Mouse (Mus musculus) midbrain, embryonic 13.5 days (tissue): ENCODE measurements around the gene Stk38. TPM values are rescaled to one million over a fixed set of nuclear protein-coding genes. Genes with fewer than 3 reads are reported as not detected.
"Not testable (repeated sequence)": the region's sequence is repeated elsewhere in the genome, so short reads cannot be mapped to it uniquely, and the experiment has no call there.

Source experiments
- ATAC-seq: fragments of 200-750 bp; cut with Nextera tagmentation; 2 replicates; pipeline ENCODE4 v1.8.0; 2017; ENCODE audit warnings: mild to moderate bottlenecking, moderate TSS enrichment, moderate library complexity
- H3K27ac ChIP-seq: fragments of 300-500 bp; sonication (generic); 2 replicates; pipeline ENCODE4 v1.5.1; 2015; ENCODE audit warnings: inconsistent platforms, mild to moderate bottlenecking, moderate library complexity
- H3K27me3 ChIP-seq: fragments of 300-500 bp; sonication (generic); 2 replicates; pipeline ENCODE4 v1.6.1; 2015; ENCODE audit warnings: mild to moderate bottlenecking, inconsistent platforms
- H3K36me3 ChIP-seq: fragments of 300-500 bp; sonication (generic); 2 replicates; pipeline ENCODE4 v1.6.1; 2015; ENCODE audit warnings: mild to moderate bottlenecking, inconsistent platforms
- H3K4me1 ChIP-seq: fragments of 300-500 bp; sonication (generic); replicated peaks from 2 replicates; pipeline ENCODE4 v1.6.1; 2015; ENCODE audit warnings: inconsistent platforms
- H3K4me2 ChIP-seq: fragments of 300-500 bp; sonication (generic); replicated peaks from 2 replicates; pipeline ENCODE4 v1.6.1; 2015; ENCODE audit warnings: moderate library complexity, mild to moderate bottlenecking, inconsistent platforms
- H3K4me3 ChIP-seq: fragments of 300-500 bp; sonication (generic); replicated peaks from 2 replicates; pipeline ENCODE4 v1.5.1; 2015; ENCODE audit warnings: mild to moderate bottlenecking, inconsistent platforms
- H3K9ac ChIP-seq: fragments of 300-500 bp; sonication (generic); replicated peaks from 2 replicates; pipeline ENCODE4 v1.6.1; 2015; ENCODE audit warnings: mild to moderate bottlenecking, inconsistent platforms
- H3K9me3 ChIP-seq: fragments of 300-500 bp; sonication (generic); 2 replicates; pipeline ENCODE4 v1.6.1; 2016; ENCODE audit warnings: mild to moderate bottlenecking, inconsistent platforms
- WGBS: fragments of 180-500 bp; shearing (Covaris S2); methylation state at CpG from one replicate; pipeline ENCODE4 v1.1.7; 2015; 5-methylcytosine and 5-hydroxymethylcytosine counted together
- polyA plus RNA-seq: library from polyadenylated mRNA; unstranded; fragments of >200 nt; fragmentation: Nextera tagmentation; extraction: Ambion mirVana; gene quantifications from 2 replicates; pipeline ENCODE4 v1.2.1, GENCODE M21; 2015

Gene Stk38
- polyA plus RNA-seq, 1 experiment from 2014 or later = 134 TPM

GRCm38 (mm10) chr17:29033569-29034061 is 25.8 kb upstream of the Stk38 start:
- Histone ChIP-seq H3K4me3 (peak overlapping the region; percentile 96), H3K4me1 (peaks cover 43% of the 10 kb centered on the region), H3K27me3 (no peaks in the 10 kb centered on the region), H3K4me2 (peak overlapping the region; percentile 97), H3K9ac (peak overlapping the region; percentile 94), H3K36me3 (peaks cover 23% of the 10 kb centered on the region), H3K27ac (no peak overlapping the region), H3K9me3 (no peaks in the 10 kb centered on the region)
- WGBS = 0% methylated on average over 6 of the region's 6 CpGs
- no peak for ATAC-seq

- H3K27ac ChIP-seq = peak within 1 kb of the TSS; percentile 98
- H3K9ac ChIP-seq = peak within 1 kb of the TSS; percentile 94
- peaks cover 12% of the 10 kb centered on the region for H3K36me3 ChIP-seq
- H3K9me3 ChIP-seq = no peaks in the 10 kb centered on the region
- H3K4me2 ChIP-seq = peak within 1 kb of the TSS; percentile 97
- ATAC-seq = peak; percentile 97
- WGBS = under 1% methylated on average over 77 of the region's 77 CpGs
- peak within 1 kb of the TSS; percentile 96 for H3K4me3 ChIP-seq
- peaks cover 34% of the 10 kb centered on the region for H3K4me1 ChIP-seq
- H3K27me3 ChIP-seq = no peaks in the 10 kb centered on the region
Measured at GRCm38 (mm10) chr17:29032274-29033069, 24.7 kb upstream of the Stk38 start, which contains the start of gene Srsf3. TSS of gene Srsf3 (plus strand) at chr17:29032628.

GRCm38 (mm10) chr17:29031771-29032273 is 24.0 kb upstream of the Stk38 start:
- Histone ChIP-seq H3K36me3 (peaks cover 6% of the 10 kb centered on the region), H3K4me1 (peaks cover 27% of the 10 kb centered on the region), H3K9me3 (no peaks in the 10 kb centered on the region), H3K27ac (peak overlapping the region; percentile 98), H3K4me2 (peak overlapping the region; percentile 75), H3K27me3 (no peaks in the 10 kb centered on the region), H3K4me3 (peak overlapping the region; percentile 96), H3K9ac (peak overlapping the region; percentile 87)
- WGBS = under 1% methylated on average over 26 of the region's 26 CpGs
- ATAC-seq = peak; percentile 40

GRCm38 (mm10) chr17:29031085-29031711 is 23.4 kb upstream of the Stk38 start:
- 56% methylated on average over 7 of the region's 7 CpGs for WGBS
- ATAC-seq, H3K9me3 ChIP-seq, H3K36me3 ChIP-seq, H3K27me3 ChIP-seq: not testable (repeated sequence)
- Histone ChIP-seq H3K4me3 (peak overlapping the region; percentile 96), H3K9ac (peak overlapping the region; percentile 87), H3K4me1 (peaks cover 21% of the 10 kb centered on the region), H3K27ac (peak overlapping the region; percentile 98), H3K4me2 (peak overlapping the region; percentile 75)

- Histone ChIP-seq H3K4me3 (no peak overlapping the region), H3K9ac (no peak overlapping the region), H3K9me3 (no peaks in the 10 kb centered on the region), H3K4me1 (peaks cover 16% of the 10 kb centered on the region), H3K4me2 (no peak overlapping the region), H3K27ac (no peak overlapping the region), H3K36me3 (no peaks in the 10 kb centered on the region), H3K27me3 (no peaks in the 10 kb centered on the region)
- ATAC-seq = no peak
- 90% methylated on average over 6 of the region's 6 CpGs for WGBS
Measured at GRCm38 (mm10) chr17:29030321-29031034, 22.7 kb upstream of the Stk38 start.

GRCm38 (mm10) chr17:29026652-29027356 is 19.0 kb upstream of the Stk38 start:
- H3K27me3 ChIP-seq = peaks cover 11% of the 10 kb centered on the region
- no peaks in the 10 kb centered on the region for H3K9me3 ChIP-seq
- no peak for ATAC-seq
- H3K4me1 ChIP-seq = peaks cover 9% of the 10 kb centered on the region
- 46% methylated on average over 5 of the region's 5 CpGs for WGBS
- no peak overlapping the region for H3K4me3 ChIP-seq
- no peaks in the 10 kb centered on the region for H3K36me3 ChIP-seq
- H3K9ac ChIP-seq = no peak overlapping the region
- H3K27ac ChIP-seq = no peak overlapping the region
- no peak overlapping the region for H3K4me2 ChIP-seq

- 26% methylated on average over 10 of the region's 10 CpGs for WGBS
- Histone ChIP-seq H3K36me3 (no peaks in the 10 kb centered on the region), H3K4me3 (no peak overlapping the region), H3K9me3 (no peaks in the 10 kb centered on the region), H3K27me3 (peaks cover 11% of the 10 kb centered on the region), H3K4me1 (0 out of 2 replicates have a peak, but pooled peaks cover 3% of the 10 kb centered on the region), H3K4me2 (no peak overlapping the region), H3K27ac (no peak overlapping the region), H3K9ac (no peak overlapping the region)
- ATAC-seq = no peak
Measured at GRCm38 (mm10) chr17:29024896-29025565, 17.2 kb upstream of the Stk38 start.

GRCm38 (mm10) chr17:29024047-29024892 is 16.5 kb upstream of the Stk38 start:
- Histone ChIP-seq H3K27ac (no peak overlapping the region), H3K9ac (no peak overlapping the region), H3K9me3 (no peaks in the 10 kb centered on the region), H3K36me3 (no peaks in the 10 kb centered on the region), H3K4me1 (0 out of 2 replicates have a peak, but pooled peaks cover 3% of the 10 kb centered on the region), H3K27me3 (peaks cover 11% of the 10 kb centered on the region), H3K4me2 (no peak overlapping the region), H3K4me3 (no peak overlapping the region)
- ATAC-seq = no peak
- 46% methylated on average over 22 of the region's 22 CpGs for WGBS

- Histone ChIP-seq H3K4me1 (0 out of 2 replicates have a peak, but pooled peaks cover 3% of the 10 kb centered on the region), H3K4me2 (no peak overlapping the region), H3K4me3 (no peak overlapping the region), H3K27me3 (peaks cover 11% of the 10 kb centered on the region), H3K9ac (no peak overlapping the region), H3K36me3 (no peaks in the 10 kb centered on the region), H3K9me3 (no peaks in the 10 kb centered on the region), H3K27ac (no peak overlapping the region)
- WGBS = 82% methylated on average over 6 of the region's 6 CpGs
- no peak for ATAC-seq
Measured at GRCm38 (mm10) chr17:29023346-29023745, 15.6 kb upstream of the Stk38 start.

GRCm38 (mm10) chr17:29022230-29022819 is 14.5 kb upstream of the Stk38 start:
- peak; percentile 70 for ATAC-seq
- H3K4me1 ChIP-seq = 0 out of 2 replicates have a peak, but pooled peaks cover 3% of the 10 kb centered on the region
- H3K9me3 ChIP-seq = no peaks in the 10 kb centered on the region
- 19% methylated on average over 15 of the region's 15 CpGs for WGBS
- no peak overlapping the region for H3K4me2 ChIP-seq
- no peak overlapping the region for H3K27ac ChIP-seq
- H3K9ac ChIP-seq = no peak overlapping the region
- no peaks in the 10 kb centered on the region for H3K36me3 ChIP-seq
- peaks cover 11% of the 10 kb centered on the region for H3K27me3 ChIP-seq
- H3K4me3 ChIP-seq = no peak overlapping the region
